Mouse (Mus musculus): ENCODE measurements around the gene Tspyl2.
"Not testable (repeated sequence)": the region's sequence is repeated elsewhere in the genome, so short reads cannot be mapped to it uniquely, and the experiment has no call there.

The Tspyl2 gene

DNA sequence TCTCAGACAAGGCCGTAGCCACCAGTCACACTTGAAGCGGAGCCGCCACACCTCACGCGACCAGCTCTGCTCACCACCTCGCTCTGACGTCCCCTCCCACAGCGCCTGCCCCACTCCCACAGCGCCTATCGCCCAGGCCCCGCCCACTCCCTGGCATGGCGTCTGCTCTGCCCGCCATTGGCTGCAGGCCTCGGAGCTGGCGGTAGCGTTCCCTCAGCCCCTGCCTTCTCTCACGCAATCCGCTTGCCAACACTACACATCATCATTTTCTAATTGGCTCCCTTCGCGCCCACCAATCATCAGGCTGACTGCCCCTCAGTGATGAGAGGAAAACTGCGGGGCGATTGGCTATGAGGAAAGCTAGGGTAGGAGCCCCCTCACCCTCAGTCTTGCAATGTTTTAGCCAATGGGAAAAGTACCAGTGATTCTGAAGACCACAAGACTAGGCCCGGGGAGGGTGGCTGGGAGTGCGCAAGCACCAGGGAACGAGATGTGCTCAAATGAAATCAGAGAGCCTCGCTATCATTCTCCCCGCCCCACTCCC is at the start of gene Tspyl2:
TSS of gene Tspyl2 (minus strand) at position 68 of the 544 bp plus-strand sequence.
- DNase-seq (ENCODE audit: inconsistent age in 2 of 2, low spot score in 1 of 2), result peak; percentile 96

DNA sequence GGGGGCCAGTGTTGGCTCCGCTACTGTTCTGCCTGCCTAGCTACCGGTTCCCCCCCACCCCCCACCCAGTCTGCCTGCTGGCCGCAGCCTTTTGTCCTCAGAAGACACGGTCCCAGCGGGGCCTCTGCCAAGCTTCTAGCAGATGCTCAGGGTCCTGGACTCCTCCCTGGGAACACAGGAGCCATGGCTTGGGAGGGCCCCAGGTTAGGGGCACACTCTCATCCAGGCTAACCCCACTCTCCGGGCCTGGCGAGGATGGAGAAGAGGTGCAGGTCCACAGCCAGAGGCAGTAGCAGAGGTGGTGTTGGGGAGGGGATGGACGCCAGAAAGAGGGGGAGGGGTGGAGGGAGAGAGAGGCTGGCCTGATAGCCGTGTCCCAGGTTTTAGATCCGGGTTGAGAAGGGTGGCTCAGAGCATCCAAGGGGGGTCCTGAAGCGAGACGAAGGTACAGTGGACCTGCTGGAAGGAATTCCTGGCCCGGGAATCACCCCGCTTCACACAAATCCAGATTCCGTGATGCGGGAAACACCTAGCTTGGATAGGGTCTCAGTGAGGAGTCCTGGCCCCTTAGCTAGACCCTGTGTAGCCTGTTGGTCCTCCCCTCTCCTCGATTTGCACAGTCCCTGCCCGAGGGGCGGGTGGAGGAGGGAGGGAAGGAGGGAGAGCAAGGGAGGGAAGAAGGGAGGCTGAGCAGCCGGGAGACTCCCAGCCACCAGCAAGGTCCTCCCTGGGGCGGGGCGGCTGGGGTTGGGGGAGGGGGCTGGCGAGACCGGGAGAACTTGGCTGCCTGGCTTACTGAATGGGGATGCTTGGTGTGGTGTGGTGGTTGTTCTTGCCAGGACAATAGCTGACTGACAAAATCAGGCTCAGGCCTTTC is 26.4 kb upstream of the Tspyl2 start, which contains the start of gene Gpr173:
TSS of gene Gpr173 (minus strand) at position 308 of the 877 bp plus-strand sequence.
- DNase-seq (ENCODE audit: inconsistent age in 2 of 2, low spot score in 1 of 2), result peak; percentile 44 to 70

DNA sequence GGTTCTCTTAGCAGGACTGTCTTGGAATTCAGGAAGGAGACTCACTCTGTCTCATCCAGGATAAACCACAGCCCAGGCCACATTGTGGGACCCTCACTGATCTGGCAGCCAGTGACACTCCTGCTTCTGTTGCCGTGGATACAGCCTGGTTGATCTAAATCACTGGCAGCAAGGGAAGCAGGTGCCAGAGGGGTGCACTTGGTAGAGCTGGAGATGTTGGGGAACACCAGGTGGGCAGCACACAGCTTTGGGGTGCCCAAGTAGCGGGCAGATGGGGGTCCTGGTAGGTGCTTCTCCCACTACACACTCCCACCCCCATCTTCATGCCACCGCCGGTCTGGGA is 25.8 kb upstream of the Tspyl2 start:
- DNase-seq (ENCODE audit: inconsistent age in 2 of 2, low spot score in 1 of 2), result no peak

DNA sequence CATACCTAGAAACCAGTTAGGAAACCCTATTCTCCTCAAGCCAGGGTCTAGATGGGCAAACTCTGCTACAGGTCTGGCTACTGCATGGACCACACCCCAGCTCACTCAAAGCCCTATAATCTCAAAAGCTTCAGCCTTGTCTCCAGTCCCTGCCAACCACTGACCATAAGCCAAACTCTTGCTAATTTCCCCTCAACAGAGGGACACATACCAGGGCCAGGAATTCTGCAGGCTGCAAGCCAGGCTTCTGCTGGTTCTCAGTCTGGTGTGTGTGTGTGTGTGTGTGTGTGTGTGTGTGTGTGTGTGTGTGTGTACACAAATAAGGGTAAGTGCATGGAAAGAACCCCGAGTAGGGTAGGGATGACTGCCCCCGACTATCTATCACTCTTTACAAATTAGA is 24.2 kb upstream of the Tspyl2 start:
- no peak for DNase-seq (ENCODE audit: inconsistent age in 2 of 2, low spot score in 1 of 2)

DNA sequence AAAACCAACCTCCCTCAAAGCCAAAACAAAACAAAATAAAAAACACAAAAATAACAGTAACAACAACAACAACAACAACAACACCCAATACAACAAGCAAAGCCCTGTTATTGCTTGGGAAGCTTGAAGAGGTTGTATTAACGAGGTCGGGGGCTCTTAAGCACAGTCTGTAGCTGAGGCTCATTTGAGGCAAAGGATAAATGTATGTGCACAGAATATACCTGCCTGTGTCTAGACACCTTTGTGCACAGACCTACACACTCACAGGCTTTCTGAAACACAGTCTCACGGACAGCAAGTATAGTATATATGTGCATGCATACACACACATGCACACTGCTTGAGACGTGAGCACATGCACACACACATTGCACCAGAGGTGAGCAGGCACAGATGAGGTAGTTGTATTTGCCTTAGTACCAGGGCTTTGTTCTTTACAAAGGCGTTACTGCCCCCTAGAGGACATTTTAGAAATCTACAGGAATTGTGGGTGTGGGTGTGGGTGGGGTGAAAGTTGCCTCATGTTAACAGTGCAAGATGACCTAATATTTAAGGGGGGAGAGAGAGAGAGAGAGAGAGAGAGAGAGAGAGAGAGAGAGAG is 10.4 kb upstream of the Tspyl2 start:
- DNase-seq (ENCODE audit: inconsistent age in 2 of 2, low spot score in 1 of 2), result peak in 1 of 2 experiments; percentile 76

- DNase-seq (ENCODE audit: inconsistent age in 2 of 2, low spot score in 1 of 2), result no peak
Measured at GRCm38 (mm10) chrX:152347041-152347440, 4.8 kb upstream of the Tspyl2 start.

GRCm38 (mm10) chrX:152346587-152346986 is 4.4 kb upstream of the Tspyl2 start:
- no peak for DNase-seq (ENCODE audit: inconsistent age in 2 of 2, low spot score in 1 of 2)

GRCm38 (mm10) chrX:152342903-152343302 is 678 bp upstream of the Tspyl2 start:
- DNase-seq (ENCODE audit: inconsistent age in 2 of 2, low spot score in 1 of 2), result no peak

GRCm38 (mm10) chrX:152341496-152341895 is 729 bp downstream of the Tspyl2 start:
- DNase-seq (ENCODE audit: inconsistent age in 2 of 2, low spot score in 1 of 2), result peak; percentile 27 to 66

GRCm38 (mm10) chrX:152336546-152337332 is 5.5 kb downstream of the Tspyl2 start:
- DNase-seq (ENCODE audit: inconsistent age in 2 of 2, low spot score in 1 of 2), result peak; percentile 94 to 96

- peak in 1 of 2 experiments; percentile 33 for DNase-seq (ENCODE audit: inconsistent age in 2 of 2, low spot score in 1 of 2)
Measured at GRCm38 (mm10) chrX:152336123-152336522, 6.1 kb downstream of the Tspyl2 start.

DNA sequence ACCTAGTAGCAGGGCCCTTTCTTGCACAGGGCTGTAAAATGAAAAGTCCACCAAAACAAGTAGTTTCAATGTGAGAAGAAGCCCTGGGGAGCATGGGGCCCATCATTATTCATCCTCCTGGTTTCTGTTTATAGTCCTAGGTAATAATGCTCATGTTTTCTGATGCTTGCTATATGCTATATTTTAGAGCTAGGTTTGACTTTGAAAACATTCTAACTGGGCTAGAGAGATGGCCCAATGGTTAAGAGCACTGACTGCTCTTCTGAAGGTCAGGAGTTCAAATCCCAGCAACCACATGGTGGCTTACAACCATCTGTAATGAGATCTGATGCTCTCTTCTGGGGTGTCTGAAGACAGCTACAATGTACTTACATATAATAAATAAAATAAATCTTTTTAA is 12.8 kb downstream of the Tspyl2 start:
- DNase-seq (ENCODE audit: inconsistent age in 2 of 2, low spot score in 1 of 2), result not testable (repeated sequence)

DNA sequence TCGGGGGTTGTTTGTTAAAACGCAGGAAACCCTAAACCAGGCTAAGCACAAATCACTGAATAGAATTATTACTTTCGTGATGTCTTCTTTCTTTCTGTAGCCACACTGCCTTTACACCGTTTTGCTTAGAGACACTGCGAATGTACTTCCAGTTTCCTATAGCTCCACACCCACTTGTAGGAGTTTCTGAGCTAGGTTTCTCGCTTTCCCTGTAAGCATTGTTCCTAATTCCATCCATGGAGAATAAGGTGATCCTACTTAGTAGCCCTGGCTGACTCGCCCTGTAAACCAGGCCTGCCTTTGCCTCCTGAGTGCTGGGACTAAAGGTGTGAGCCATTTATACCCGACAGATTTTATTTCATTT is 14.6 kb downstream of the Tspyl2 start:
- DNase-seq (ENCODE audit: inconsistent age in 2 of 2, low spot score in 1 of 2), result no peak

DNA sequence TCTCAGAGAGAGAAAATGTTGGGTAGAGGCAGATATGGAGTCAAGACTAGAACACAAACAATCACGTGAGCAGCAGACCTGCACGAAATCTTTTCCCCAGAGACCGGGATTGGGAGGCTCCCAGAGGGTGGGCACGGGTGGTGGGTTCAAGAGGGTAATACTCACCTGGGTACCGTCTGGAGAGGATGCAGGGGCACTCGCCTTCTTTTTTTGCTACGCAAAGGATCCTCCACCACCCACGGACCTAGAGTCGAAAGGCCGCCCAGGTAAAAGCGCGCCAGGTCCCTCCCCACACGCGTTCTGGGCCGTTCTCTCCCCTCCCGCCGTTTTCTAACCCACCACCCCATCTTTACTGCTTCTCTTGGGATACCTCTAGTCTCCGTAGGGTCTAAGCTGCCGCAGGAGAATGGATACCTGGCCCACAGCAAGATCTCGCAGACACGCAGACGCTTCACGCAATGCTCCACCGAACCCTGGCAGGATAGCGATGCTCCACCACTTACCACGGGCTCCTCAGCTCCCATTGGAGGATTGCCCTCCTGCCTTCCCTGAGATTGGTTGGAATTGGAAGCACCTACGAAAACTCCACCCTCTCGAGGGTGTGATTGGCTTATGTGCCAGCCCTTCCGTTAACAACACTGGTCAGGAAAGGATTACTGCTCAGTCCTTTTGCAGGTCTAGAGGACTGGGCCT is 15.1 kb downstream of the Tspyl2 start, which contains the start of gene Kantr:
TSS of gene Kantr (minus strand) at position 500 of the 693 bp plus-strand sequence.
- peak; percentile 83 to 91 for DNase-seq (ENCODE audit: inconsistent age in 2 of 2, low spot score in 1 of 2)

DNA sequence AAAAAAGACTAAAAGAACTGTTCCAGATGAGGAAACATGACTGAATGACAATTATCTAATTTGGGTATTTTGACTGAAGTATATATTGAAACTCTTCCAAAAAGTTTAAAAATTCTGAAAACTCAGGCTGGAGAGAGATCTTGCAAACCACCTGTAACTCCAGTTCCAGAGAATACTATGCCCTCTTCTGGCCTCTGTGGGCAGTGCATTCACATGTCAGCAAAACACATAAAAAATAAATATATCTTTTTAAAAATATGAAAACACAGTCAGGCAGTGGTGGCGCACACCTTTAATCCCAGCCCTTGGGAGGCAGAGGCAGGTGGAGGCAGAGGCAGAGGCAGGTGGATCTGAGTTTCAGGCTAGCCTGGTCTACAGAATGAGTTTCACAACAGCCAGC is 18.6 kb downstream of the Tspyl2 start:
- no peak for DNase-seq (ENCODE audit: inconsistent age in 2 of 2, low spot score in 1 of 2)

DNA sequence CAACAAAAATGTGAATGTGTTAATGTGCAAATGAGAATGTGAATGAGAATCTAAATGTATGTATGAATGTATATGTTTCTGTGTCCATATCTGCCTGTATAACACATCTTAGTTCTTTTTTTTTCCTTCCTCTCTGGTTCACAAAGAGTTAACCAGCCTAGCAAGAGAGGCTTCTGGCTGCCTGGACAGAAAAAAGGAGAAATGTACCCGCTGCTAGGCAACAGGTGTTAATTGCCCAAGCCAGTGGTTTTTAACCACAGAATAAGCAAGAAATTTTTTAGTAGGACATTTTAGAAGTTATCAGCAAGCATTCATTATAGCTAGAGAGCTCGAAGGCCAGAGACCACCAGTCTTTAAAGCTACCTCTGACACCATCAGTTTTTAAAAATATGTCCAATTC is 19.4 kb downstream of the Tspyl2 start:
- no peak for DNase-seq (ENCODE audit: inconsistent age in 2 of 2, low spot score in 1 of 2)

GRCm38 (mm10) chrX:152320535-152320934 is 21.7 kb downstream of the Tspyl2 start:
- no peak for DNase-seq (ENCODE audit: inconsistent age in 2 of 2, low spot score in 1 of 2)

- DNase-seq (ENCODE audit: inconsistent age in 2 of 2, low spot score in 1 of 2), result peak; percentile 16 to 76
Measured at GRCm38 (mm10) chrX:152307942-152308341, 34.3 kb downstream of the Tspyl2 start.

GRCm38 (mm10) chrX:152307371-152307770 is 34.9 kb downstream of the Tspyl2 start:
- DNase-seq (ENCODE audit: inconsistent age in 2 of 2, low spot score in 1 of 2), result no peak

DNA sequence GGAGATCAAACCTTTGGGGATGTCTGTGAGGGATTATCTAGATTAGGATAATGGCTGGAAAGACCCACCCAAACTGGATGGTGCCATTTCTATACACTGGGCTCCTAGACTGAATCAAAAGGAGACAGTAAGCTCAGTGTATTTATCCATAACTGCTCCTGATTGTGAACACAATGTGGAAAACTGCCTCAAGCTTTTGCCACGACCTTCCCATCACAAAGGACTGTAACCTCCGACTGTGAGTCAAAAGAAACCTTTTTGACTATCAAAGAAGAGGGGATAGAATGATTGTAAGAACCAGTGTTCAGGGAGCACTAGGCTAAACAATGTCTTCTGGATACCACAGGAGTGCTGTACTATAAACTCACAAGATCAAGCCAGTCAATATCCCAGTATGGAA is 36.0 kb downstream of the Tspyl2 start:
- DNase-seq (ENCODE audit: inconsistent age in 2 of 2, low spot score in 1 of 2), result no peak

DNA sequence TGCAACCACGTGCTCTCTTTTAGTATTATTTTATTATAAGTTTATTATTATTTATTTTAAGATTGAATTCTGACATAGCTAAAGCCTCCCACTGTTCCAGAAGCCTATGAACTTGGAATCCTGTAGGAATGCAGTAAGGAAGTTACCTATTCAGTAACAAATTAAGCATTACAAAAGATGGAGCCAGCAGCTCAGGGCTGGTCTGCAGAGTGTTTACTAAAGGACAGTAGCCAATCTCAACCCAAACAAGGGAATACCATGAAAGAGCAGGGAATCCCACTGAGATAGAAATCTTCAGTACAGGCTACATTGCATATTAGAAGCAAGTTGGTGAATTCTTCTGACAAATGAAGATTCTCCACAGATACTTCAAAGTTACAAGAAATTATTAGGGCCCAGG is 55.2 kb downstream of the Tspyl2 start:
- DNase-seq (ENCODE audit: inconsistent age in 2 of 2, low spot score in 1 of 2), result not testable (repeated sequence)
